Mouse (Mus musculus): ENCODE measurements around the gene Plg. TPM values are rescaled to one million over a fixed set of nuclear protein-coding genes. Genes with fewer than 3 reads are reported as not detected.

The Plg gene
- total RNA-seq, 2 experiments from 2014 or later: 0.15 TPM; not detected in 1

GRCm38 (mm10) chr17:12382531-12382930, 4.1 kb downstream of the Plg start:
- no peak for DNase-seq
- intact Hi-C loops (cut with DNase I): no loop called here

DNA sequence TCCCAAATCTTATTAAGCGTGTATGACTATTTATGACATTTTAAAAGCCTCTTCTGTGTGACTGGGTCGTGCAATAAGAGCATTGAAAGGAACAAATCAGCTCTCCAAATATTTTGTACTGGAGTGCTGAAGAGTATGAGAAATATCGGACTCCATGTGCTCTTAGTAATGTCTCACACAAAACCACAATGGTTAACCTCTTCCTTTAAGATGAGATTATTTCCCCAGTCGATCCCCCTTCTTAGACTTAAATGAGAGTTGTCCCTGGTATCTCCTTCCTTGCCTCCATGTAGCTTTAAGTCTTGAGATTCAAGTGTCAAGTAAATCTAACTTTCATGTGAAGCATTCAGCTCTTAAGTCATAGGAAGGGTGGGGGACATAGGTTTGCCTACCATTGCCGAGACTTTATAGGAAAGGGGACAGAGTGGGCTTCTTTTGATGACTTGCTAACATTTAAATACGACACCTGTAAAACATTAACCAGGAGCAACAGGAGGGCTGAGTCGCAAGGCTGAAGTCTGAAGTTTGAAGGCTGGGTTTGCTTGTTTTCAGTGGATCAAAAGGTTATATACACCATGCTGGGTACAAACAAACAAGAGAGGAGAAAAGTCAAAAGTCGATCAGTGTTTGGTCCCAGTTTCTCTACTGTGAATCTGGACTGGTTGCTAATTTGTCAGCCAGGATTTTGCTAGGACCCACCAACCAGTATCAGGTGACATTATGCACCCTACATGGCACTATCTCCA, 6.8 kb downstream of the Plg start:
- intact Hi-C loops (cut with DNase I): no loop called here
- DNase-seq: no peak

DNA sequence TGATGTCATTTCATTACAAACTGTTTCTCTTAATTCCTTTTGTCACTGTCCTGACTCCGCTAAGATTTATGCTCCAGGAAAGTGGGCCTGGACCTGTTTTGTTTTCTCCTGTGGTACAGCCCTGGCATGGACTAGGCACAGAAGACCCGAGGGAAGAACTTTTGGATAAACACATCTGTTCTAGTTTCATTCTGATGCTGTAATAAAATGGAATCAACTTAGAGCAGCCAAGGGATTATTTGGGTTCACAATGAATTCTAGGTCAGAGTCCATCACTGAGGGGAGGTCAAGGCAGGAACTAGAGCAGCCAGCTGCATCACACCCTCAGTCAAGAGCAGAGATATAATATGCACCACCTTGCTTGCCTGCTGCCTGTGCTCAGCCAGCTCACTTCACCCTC, 9.4 kb downstream of the Plg start:
- DNase-seq: no peak
- intact Hi-C loops (cut with DNase I): no loop called here

DNA sequence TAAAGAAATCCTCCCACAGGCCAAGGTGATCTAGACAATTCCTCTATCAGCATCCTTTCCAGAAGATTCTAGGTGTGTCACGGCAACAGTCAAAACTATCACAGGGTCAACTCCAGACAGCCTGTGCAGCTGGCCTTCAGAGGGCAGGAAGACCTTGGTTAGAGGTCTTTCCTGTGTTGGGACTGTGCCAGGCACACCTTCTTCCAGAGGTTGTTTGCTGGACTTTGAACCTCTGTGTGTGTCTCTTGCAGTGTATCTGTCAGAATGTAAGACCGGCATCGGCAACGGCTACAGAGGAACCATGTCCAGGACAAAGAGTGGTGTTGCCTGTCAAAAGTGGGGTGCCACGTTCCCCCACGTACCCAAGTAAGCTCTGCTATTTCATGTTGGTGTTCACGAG, 9.8 kb downstream of the Plg start:
- no peak for DNase-seq
- intact Hi-C loops (cut with DNase I): no loop called here

- no peak for DNase-seq
- intact Hi-C loops (cut with DNase I): no loop called here
Observed at GRCm38 (mm10) chr17:12396163-12396677, 17.8 kb downstream of the Plg start.

DNA sequence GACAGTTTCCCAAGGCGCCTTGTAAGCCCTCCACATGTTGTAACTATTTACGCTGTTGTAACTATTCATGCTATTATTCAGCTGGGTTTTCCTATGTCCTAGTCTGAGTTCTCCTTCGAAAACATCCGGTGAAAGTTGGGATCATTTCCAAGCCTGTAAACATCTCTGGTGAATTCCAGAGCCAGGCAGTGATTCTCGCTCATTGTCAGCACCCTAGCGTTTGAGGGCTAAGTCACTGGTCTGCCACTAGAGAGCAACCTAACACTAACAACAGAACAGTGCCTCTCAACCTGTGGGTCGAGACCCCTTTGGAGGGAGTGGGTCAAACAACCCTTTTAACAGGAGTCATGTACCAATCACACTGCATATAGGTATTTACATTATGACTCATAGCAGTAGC, 25.0 kb downstream of the Plg start:
- DNase-seq: no peak

DNA sequence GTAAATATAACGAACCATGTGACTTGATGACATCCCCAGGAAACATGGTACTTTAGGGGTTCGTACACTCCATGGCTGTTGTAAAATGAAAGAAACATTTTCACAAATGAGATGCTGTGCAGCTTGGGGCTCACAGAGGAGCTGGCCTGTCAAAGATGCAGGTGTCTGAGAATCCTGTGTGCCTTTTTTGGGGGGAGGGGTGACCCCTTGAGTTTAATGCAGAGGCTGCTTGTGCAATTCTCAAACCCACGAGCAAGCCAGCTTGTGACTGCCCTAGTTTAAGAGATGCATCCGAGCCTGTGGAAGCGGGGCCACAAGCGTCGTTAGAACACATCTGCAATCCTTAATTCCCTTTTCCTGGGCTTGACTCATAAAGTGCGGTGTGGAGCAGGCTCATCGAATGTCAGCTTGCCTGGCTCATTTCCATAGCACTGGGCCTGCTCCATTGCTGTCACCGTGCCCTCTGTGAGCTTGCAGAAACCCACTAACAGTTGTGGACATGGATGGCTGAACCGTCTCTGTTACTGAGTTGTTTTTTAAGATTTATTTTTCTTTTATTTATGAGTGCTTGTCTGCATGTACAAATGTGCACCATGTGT, 31.0 kb downstream of the Plg start:
- DNase-seq: peak in 1 of 2 experiments; percentile 33
- intact Hi-C loops (cut with DNase I): no loop called here

More for the DNA sequence above, 25.0 kb downstream of the Plg start:
- intact Hi-C loops (cut with DNase I): no loop called here

- DNase-seq: peak in 1 of 2 experiments; percentile 53
- intact Hi-C loops (cut with DNase I): no loop called here
Observed at GRCm38 (mm10) chr17:12412181-12412890, 33.9 kb downstream of the Plg start.

DNA sequence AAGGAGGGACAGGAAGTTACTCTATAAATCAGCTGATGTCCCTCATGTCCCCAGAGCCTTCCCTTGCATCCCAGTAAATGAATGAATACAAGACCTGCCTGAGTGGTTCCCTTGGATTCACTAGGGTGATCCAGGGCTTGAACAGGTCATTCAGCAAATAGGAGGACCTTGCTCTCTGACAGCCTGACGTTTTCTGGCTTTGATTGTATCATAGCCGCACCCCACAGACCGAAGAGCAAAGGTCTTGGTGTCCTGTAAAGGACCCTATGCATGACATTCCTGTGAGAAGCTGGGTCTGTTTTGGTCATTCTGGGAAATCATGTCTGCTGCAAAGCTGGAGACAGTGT, 34.5 kb downstream of the Plg start:
- intact Hi-C loops (cut with DNase I): no loop called here
- no peak for DNase-seq

GRCm38 (mm10) chr17:12415031-12415735, 36.8 kb downstream of the Plg start:
- peak; percentile 32 to 44 for DNase-seq
- intact Hi-C loops (cut with DNase I): loop anchor here (2.0 to 5.0 kb wide), 2 partner anchors 118 to 397 kb away; no protein-coding TSS in a partner anchor

DNA sequence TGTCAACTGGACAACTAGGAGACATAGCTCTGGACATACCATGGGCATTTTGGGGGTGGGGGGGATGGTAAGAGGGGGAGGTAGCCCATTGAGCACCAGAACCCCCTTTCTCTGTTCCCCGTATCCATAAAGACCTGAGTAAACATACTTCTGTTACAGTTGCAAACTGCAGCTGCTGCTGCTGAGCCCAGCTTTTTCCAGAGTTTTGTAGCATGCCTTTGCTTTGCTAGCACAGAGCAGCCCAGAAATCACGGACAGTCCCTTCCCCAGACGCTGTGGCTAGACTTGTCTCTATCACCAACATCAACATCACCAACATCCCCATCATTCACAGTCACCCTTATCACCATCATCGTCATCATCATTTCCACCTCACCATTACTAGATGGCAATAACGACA, 37.3 kb downstream of the Plg start:
- DNase-seq: no peak
- intact Hi-C loops (cut with DNase I): loop anchor here (2.0 to 5.0 kb wide), 3 partner anchors 39 to 397 kb away; no protein-coding TSS in a partner anchor

GRCm38 (mm10) chr17:12416250-12416895, 38.0 kb downstream of the Plg start:
- intact Hi-C loops (cut with DNase I): loop anchor here (2.0 to 5.0 kb wide), 2 partner anchors 38 to 396 kb away; no protein-coding TSS in a partner anchor

DNA sequence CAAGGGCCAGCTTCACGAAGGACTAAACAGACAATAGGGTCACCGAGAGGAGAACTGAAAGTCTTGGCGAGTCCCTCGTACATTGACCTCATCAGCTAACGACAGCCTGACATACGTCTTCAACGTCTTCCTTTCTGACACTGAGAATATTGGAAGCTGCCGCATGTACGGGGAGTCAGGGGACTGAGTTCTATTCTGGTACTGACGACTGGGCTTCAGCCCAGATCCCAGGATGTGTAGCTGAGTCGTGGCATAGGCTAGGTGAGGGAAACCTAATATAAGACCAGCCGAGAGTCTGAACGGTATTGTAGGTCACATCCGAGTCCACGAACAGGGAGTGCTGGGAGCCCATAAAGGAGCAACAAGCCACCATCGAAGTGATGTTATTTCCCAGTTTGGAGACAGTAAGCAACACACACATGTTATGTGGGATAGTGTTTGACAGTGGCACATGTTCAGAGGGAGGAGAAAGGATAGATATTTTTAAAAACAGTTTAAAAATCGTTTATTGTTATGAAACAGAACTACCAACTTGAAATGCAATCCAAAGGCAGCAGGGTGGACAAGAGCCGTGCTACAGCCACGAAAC, 41.2 kb downstream of the Plg start:
- intact Hi-C loops (cut with DNase I): loop anchor here (2.0 to 5.0 kb wide), 2 partner anchors 241 to 393 kb away; no protein-coding TSS in a partner anchor
- no peak for DNase-seq

More at GRCm38 (mm10) chr17:12416250-12416895, 38.0 kb downstream of the Plg start:
- DNase-seq: peak; percentile 75 to 79

DNA sequence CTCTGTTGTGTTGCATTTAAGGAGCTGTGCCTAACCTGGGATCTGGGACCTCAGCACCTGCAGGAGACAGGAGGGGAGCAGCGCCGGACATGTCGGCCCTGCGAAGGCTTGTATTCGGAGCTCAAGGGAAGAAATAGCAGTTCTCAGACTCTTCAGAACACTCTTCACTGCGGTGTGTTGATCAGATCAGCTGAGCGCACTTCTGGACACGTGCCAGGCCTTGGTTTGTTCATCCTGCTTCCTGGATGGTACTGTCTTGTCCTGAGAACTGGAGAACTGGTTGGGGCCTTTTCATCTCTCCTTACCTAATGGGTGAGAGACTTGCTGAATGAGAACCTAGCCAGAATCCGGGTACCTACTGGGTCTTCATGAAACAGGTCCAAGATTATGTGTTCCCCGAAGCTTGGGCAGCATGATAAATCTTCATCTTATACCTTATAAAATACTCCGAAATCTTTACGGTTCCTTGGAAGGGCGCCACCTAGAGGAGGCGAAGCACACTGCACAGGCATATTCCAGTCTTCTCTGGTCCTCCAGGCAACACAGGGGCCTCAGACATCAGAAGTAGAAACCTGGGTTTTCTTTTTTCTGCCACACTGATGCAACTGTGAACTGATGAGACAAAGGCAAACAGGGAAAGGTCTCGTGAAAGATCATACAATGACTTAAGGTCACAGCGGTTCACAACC, 42.6 kb downstream of the Plg start:
- intact Hi-C loops (cut with DNase I): no loop called here

DNA sequence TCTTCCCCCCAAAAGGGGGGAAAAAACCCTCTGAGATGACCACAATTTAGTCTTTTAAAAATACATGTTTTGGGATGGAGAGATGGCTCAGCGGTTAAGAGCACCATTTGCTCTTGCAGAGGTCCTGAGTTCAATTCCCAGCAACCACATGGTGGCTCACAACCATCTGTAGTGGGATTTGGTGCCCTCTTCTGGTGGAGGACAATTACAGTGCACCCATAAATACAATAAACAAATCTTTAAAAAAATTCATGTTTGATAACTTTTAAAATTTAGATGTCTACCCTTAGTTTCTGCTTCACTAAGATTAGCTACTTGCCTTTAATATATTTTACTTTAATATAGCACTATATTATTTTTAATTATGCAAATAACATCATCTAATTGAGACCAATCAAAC, 43.7 kb downstream of the Plg start:
- no peak for DNase-seq
- intact Hi-C loops (cut with DNase I): no loop called here

More for the DNA sequence above, 42.6 kb downstream of the Plg start:
- DNase-seq: no peak

DNA sequence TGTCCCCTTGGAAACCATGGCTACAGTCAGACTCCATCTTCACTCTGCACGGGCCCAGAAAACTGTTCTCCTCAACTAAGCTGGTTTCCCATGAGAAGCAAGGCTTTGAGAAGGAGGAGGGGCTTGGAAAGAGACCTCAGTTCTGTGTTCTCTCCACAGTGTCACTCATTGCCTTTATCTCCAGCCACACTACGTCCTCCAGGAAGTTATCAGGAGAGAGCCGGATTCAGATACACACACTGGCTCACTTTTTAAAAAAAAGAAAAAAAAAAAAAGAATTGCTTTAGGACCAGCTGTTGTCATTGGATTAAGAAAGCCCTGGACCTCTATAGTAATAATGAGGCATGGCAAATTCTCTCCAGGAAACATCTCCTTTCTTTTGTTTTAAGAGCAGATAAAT, 48.7 kb downstream of the Plg start:
- intact Hi-C loops (cut with DNase I): no loop called here

GRCm38 (mm10) chr17:12428369-12428768, 50.0 kb downstream of the Plg start:
- intact Hi-C loops (cut with DNase I): no loop called here

More for the DNA sequence above, 48.7 kb downstream of the Plg start:
- DNase-seq: no peak

DNA sequence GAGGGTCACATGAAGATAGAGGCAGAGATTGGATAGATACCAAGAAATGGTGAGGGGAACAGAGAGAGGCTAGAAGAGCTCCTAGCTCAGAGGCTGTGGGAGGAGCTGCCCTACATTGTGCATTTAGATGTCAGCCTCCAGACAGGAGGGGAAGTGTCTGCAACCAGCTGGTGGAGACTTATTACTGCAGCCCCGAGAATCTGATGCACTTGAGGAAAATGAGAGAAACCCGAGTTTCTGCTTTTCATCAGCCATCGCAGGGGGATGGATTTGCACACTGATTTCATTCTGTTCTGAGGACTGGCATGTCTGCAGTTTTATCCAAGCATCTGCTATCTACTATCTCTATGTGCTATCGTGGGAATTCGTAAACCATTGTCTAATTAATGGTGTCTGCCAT, 53.3 kb downstream of the Plg start:
- intact Hi-C loops (cut with DNase I): no loop called here
- no peak for DNase-seq

More at GRCm38 (mm10) chr17:12428369-12428768, 50.0 kb downstream of the Plg start:
- no peak for DNase-seq

- no peak for DNase-seq
- intact Hi-C loops (cut with DNase I): no loop called here
Observed at GRCm38 (mm10) chr17:12437771-12438170, 59.4 kb downstream of the Plg start.

All from gastrocnemius, postnatal 36 days (tissue).